ENCODE assay signal across 25 mouse cellular contexts in genomic region chr1:175105426-175105825, GRCm38 (mm10).
"Had no signal": no experiment of that assay in that cellular context is flagged by ENCODE, and none has a peak within 500 bp of the region (broad histone marks: within the 10 kb centered on the region; RNA-seq: fewer than 3 reads in every experiment).

No protein-coding gene starts in this region.

- H3K27me3 ChIP-seq: heart, embryonic 12.5 days; hindbrain, embryonic 12.5 days; intestine, embryonic 15.5 days; limb, embryonic 12.5 days; liver, embryonic 12.5 days had no signal

- H3K4me2 ChIP-seq: heart, embryonic 12.5 days; hindbrain, embryonic 12.5 days; hindbrain, embryonic 14.5 days; intestine, embryonic 15.5 days; limb, embryonic 12.5 days; liver, embryonic 12.5 days had no signal

- ATAC-seq: hindbrain, embryonic 16.5 days; inflammation-experienced regulatory T-cells, adult 6 months; intestine, embryonic 15.5 days had no signal

- H3K9ac ChIP-seq: heart, embryonic 12.5 days; hindbrain, embryonic 12.5 days; hindbrain, embryonic 14.5 days; intestine, embryonic 15.5 days; limb, embryonic 12.5 days; liver, embryonic 12.5 days had no signal

- DNase-seq: gastrocnemius, adult 2 months; gastrocnemius, postnatal 10 days; gastrocnemius, postnatal 25 days; heart, adult 18-20 months; heart, postnatal 10 days; heart, postnatal 4 days; kidney, adult 18-20 months; kidney, adult 8-10 months; kidney, postnatal 10 days; kidney, postnatal 25 days; kidney, postnatal 4 days; layer of hippocampus, adult 9-11 months; liver had no signal

- H3K36me3 ChIP-seq: heart, embryonic 10.5 days; heart, embryonic 12.5 days; hindbrain, embryonic 10.5 days; hindbrain, embryonic 12.5 days; intestine, embryonic 15.5 days; limb, embryonic 10.5 days; limb, embryonic 12.5 days; liver, embryonic 12.5 days had no signal

- H3K4me3 ChIP-seq: gastrocnemius, adult 2 months; heart, embryonic 10.5 days; heart, embryonic 12.5 days; hindbrain, embryonic 10.5 days; hindbrain, embryonic 12.5 days; intestine, embryonic 15.5 days; left cerebral cortex, adult 2 months; limb, embryonic 10.5 days; limb, embryonic 12.5 days; liver, embryonic 12.5 days had no signal

- H3K9me3 ChIP-seq: heart, embryonic 10.5 days; heart, embryonic 12.5 days; hindbrain, embryonic 10.5 days; hindbrain, embryonic 12.5 days; intestine, embryonic 15.5 days; limb, embryonic 10.5 days; limb, embryonic 12.5 days; liver, embryonic 12.5 days had no signal

- H3K27ac ChIP-seq: gastrocnemius, adult 2 months; heart, embryonic 10.5 days; hindbrain, embryonic 10.5 days; hindbrain, embryonic 12.5 days; hindbrain, embryonic 14.5 days; intestine, embryonic 15.5 days; limb, embryonic 10.5 days; limb, embryonic 12.5 days; liver, embryonic 12.5 days had no signal

- H3K4me1 ChIP-seq: heart, embryonic 10.5 days; heart, embryonic 12.5 days; hindbrain, embryonic 10.5 days; hindbrain, embryonic 12.5 days; intestine, embryonic 15.5 days; limb, embryonic 10.5 days; limb, embryonic 12.5 days had no signal
